Mouse (Mus musculus): ENCODE results near the gene Echdc3.

The Echdc3 gene

GRCm38 (mm10) chr2:6212724-6213511 is at the start of gene Echdc3:
TSS of gene Echdc3 (minus strand) at chr2:6213033.
- DNase-seq = peak; percentile 87

- no peak for DNase-seq
These were observed 48.9 kb upstream of the Echdc3 start for GRCm38 (mm10) chr2:6261718-6262117.

GRCm38 (mm10) chr2:6261201-6261672 is 48.4 kb upstream of the Echdc3 start:
- no peak for DNase-seq

GRCm38 (mm10) chr2:6260661-6261060 is 47.8 kb upstream of the Echdc3 start:
- DNase-seq = no peak

GRCm38 (mm10) chr2:6259182-6259581 is 46.3 kb upstream of the Echdc3 start:
- DNase-seq = no peak

- no peak for DNase-seq
These were observed 45.2 kb upstream of the Echdc3 start for GRCm38 (mm10) chr2:6258026-6258425.

GRCm38 (mm10) chr2:6257146-6257545 is 44.3 kb upstream of the Echdc3 start:
- DNase-seq = no peak

GRCm38 (mm10) chr2:6255989-6256841 is 43.4 kb upstream of the Echdc3 start:
- DNase-seq = no peak

- no peak for DNase-seq
These were observed 42.7 kb upstream of the Echdc3 start for GRCm38 (mm10) chr2:6255402-6255988.

GRCm38 (mm10) chr2:6252491-6252890 is 39.7 kb upstream of the Echdc3 start:
- DNase-seq = no peak

GRCm38 (mm10) chr2:6251076-6251496 is 38.3 kb upstream of the Echdc3 start:
- DNase-seq = no peak

- DNase-seq = no peak
These were observed 28.6 kb upstream of the Echdc3 start for GRCm38 (mm10) chr2:6241446-6241845.

GRCm38 (mm10) chr2:6240072-6240471 is 27.2 kb upstream of the Echdc3 start:
- DNase-seq = no peak

- DNase-seq = no peak
These were observed 26.5 kb upstream of the Echdc3 start for GRCm38 (mm10) chr2:6239333-6239732.

GRCm38 (mm10) chr2:6238679-6239078 is 25.8 kb upstream of the Echdc3 start:
- DNase-seq = no peak

- DNase-seq = no peak
These were observed 25.4 kb upstream of the Echdc3 start for GRCm38 (mm10) chr2:6238244-6238643.

GRCm38 (mm10) chr2:6233353-6233752 is 20.5 kb upstream of the Echdc3 start:
- DNase-seq = no peak

- no peak for DNase-seq
These were observed 19.9 kb upstream of the Echdc3 start for GRCm38 (mm10) chr2:6232755-6233154.

- no peak for DNase-seq
These were observed 18.0 kb upstream of the Echdc3 start for GRCm38 (mm10) chr2:6230865-6231264.

GRCm38 (mm10) chr2:6229597-6230290 is 16.9 kb upstream of the Echdc3 start:
- no peak for DNase-seq

GRCm38 (mm10) chr2:6227059-6227445 is 14.2 kb upstream of the Echdc3 start:
- no peak for DNase-seq

- no peak for DNase-seq
These were observed 13.7 kb upstream of the Echdc3 start for GRCm38 (mm10) chr2:6226361-6227058.
